In genomic region chr9:32010953-32011770, GRCm38 (mm10) we compare ENCODE assay signal across 11 mouse cellular contexts.
A peak's percentile ranks its signal among the peaks of the same experiment; 100 is the strongest.
DNase-seq lines count a peak whose midpoint lies in the region; ATAC-seq and TF ChIP-seq lines count a peak whose summit lies in the region.
"Had no signal": no experiment of that assay in that cellular context is flagged by ENCODE, and none has a peak within 500 bp of the region (broad histone marks: within the 10 kb centered on the region; RNA-seq: fewer than 3 reads in every experiment).

No protein-coding gene starts in this region.

- no peak overlapping the region for H3K4me2 ChIP-seq in limb, embryonic 14.5 days (replicated peaks; ENCODE audit: low read depth, low read length, severe bottlenecking)

- ATAC-seq in limb, embryonic 14.5 days (ENCODE audit: low FRiP score, low read depth) = no peak
- no peak for ATAC-seq in erythroblast, adult 5-6 weeks (replicated peaks; ENCODE audit: low FRiP score, poor library complexity, severe bottlenecking)
- ATAC-seq: liver, postnatal 0 days had no signal

- no peaks in the 10 kb centered on the region for H3K36me3 ChIP-seq in E14TG2a.4 (ENCODE audit: insufficient read depth, low read length)
- H3K36me3 ChIP-seq in limb, embryonic 14.5 days (ENCODE audit: control insufficient read depth, insufficient read depth, low read length) = no peaks in the 10 kb centered on the region

- WGBS in limb, embryonic 14.5 days = 29% methylated on average over 11 of the region's 11 CpGs

- H3K4me1 ChIP-seq in E14TG2a.4 (replicated peaks; ENCODE audit: low read depth, low read length) = peaks cover 27% of the 10 kb centered on the region
- H3K4me1 ChIP-seq in limb, embryonic 14.5 days (ENCODE audit: control insufficient read depth, insufficient read depth, low read length) = no peaks in the 10 kb centered on the region

- H3K27ac ChIP-seq in limb, embryonic 14.5 days (replicated peaks; ENCODE audit: low read depth, low read length) = no peak overlapping the region; the same call in 1 of the 2 replicates
- H3K27ac ChIP-seq: layer of hippocampus, adult 2 months had no signal

- no peaks in the 10 kb centered on the region for H3K27me3 ChIP-seq in E14TG2a.4 (ENCODE audit: insufficient read depth, low read length)
- no peaks in the 10 kb centered on the region for H3K27me3 ChIP-seq in limb, embryonic 14.5 days (ENCODE audit: control insufficient read depth, insufficient read depth, low read length)

- H3K9me3 ChIP-seq in E14TG2a.4 (ENCODE audit: low read length) = 0 out of 2 replicates have a peak, but pooled peaks cover 5% of the 10 kb centered on the region
- H3K9me3 ChIP-seq in limb, embryonic 14.5 days (ENCODE audit: control insufficient read depth, low read length) = no peaks in the 10 kb centered on the region

- 0 out of 2 replicates have a peak overlapping the region, but pooled peaks have one; percentile 11 for H3K4me3 ChIP-seq in E14TG2a.4 (replicated peaks; ENCODE audit: low read length)
- no peak overlapping the region for H3K4me3 ChIP-seq in limb, embryonic 14.5 days (replicated peaks; ENCODE audit: low read length)
- H3K4me3 ChIP-seq: layer of hippocampus, adult 2 months had no signal

- no peak for TF ChIP-seq POLR2A in limb, embryonic 14.5 days (IDR thresholded peaks at IDR 0.05; ENCODE audit: borderline replicate concordance, extremely low read depth, insufficient read depth, insufficient read length)

- intact Hi-C loops in left cerebral cortex, postnatal 36 days (cut with DNase I) = no loop called here
- intact Hi-C loops in left cerebral cortex, postnatal 25 days (cut with DNase I) = no loop called here

- DNase-seq in embryo, embryonic 11 days = peak; percentile 62
- no peak for DNase-seq in embryo, embryonic 10.5 days (ENCODE audit: low spot score)
- peak; percentile 48 for DNase-seq in forelimb bud, embryonic 11.5 days (ENCODE audit: low read depth, low spot score)
- DNase-seq in limb, embryonic 14.5 days (ENCODE audit: low spot score) = peak; percentile 38
- DNase-seq in left cerebral cortex, postnatal 36 days (ENCODE audit: low spot score in 2 of 2) = no peak
- DNase-seq in left cerebral cortex, postnatal 25 days (ENCODE audit: low spot score in 2 of 2) = no peak
- DNase-seq: B cell, adult 2 months; liver, postnatal 0 days had no signal

- no peak overlapping the region for H3K9ac ChIP-seq in limb, embryonic 14.5 days (ENCODE audit: low read depth, low read length, severe bottlenecking)
- H3K9ac ChIP-seq: liver, postnatal 0 days had no signal

- no peak for TF ChIP-seq CTCF in E14TG2a.4 (conservative IDR thresholded peaks at IDR 0.05; ENCODE audit: low read length)

Comparison
In these comparisons a context has a peak if more than half of its experiments do, and no peak if none do; other contexts are left out.
1. DNase-seq: peak in embryo, embryonic 11 days (single experiment), forelimb bud, embryonic 11.5 days (single experiment) and limb, embryonic 14.5 days (single experiment); none in embryo, embryonic 10.5 days (single experiment), left cerebral cortex, postnatal 36 days (0 of 2) and left cerebral cortex, postnatal 25 days (0 of 2).